Mouse (Mus musculus) embryonic facial prominence, embryonic 14.5 days (tissue): ENCODE results near the gene Tlx3. TPM values are rescaled to one million over a fixed set of nuclear protein-coding genes. Genes with fewer than 3 reads are reported as not detected.

Source experiments
- ATAC-seq: fragments of 200-750 bp; cut with Nextera tagmentation; 2 replicates; pipeline ENCODE4 v1.8.0; 2017; ENCODE audit warnings: low read depth, moderate number of reproducible peaks, moderate TSS enrichment
- DNase-seq: peaks from one replicate; pipeline ENCODE4 v3.0.0-alpha.2; 2015; ENCODE audit warnings: low spot score
- H3K27ac ChIP-seq: fragments of 300-500 bp; sonication (generic); replicated peaks from 2 replicates; pipeline ENCODE4 v1.5.1; 2014; ENCODE audit warnings: low read depth, mild to moderate bottlenecking, low read length, moderate library complexity
- H3K27me3 ChIP-seq: fragments of 300-500 bp; sonication (generic); replicated peaks from 2 replicates; pipeline ENCODE4 v1.6.1; 2014; ENCODE audit warnings: low read length; ENCODE audit not compliant: control insufficient read depth, insufficient read depth
- H3K36me3 ChIP-seq: fragments of 300-500 bp; sonication (generic); 2 replicates; pipeline ENCODE4 v1.6.1; 2014; ENCODE audit warnings: low read length, mixed read lengths; ENCODE audit not compliant: control insufficient read depth, insufficient read depth
- H3K4me1 ChIP-seq: fragments of 300-500 bp; sonication (generic); 2 replicates; pipeline ENCODE4 v1.6.1; 2014; ENCODE audit warnings: antibody characterized with exemption, low read length; ENCODE audit not compliant: control insufficient read depth, insufficient read depth
- H3K4me2 ChIP-seq: fragments of 300-500 bp; sonication (generic); 2 replicates; pipeline ENCODE4 v1.6.1; 2014; ENCODE audit warnings: low read depth, mild to moderate bottlenecking, low read length, moderate library complexity, mixed read lengths
- H3K4me3 ChIP-seq: fragments of 300-500 bp; sonication (generic); 2 replicates; pipeline ENCODE4 v1.5.1; 2014; ENCODE audit warnings: low read depth, mild to moderate bottlenecking, low read length
- H3K9ac ChIP-seq: fragments of 300-500 bp; sonication (generic); 2 replicates; pipeline ENCODE4 v1.6.1; 2014; ENCODE audit warnings: low read depth, mild to moderate bottlenecking, low read length, moderate library complexity, mixed read lengths
- H3K9me3 ChIP-seq: fragments of 300-500 bp; sonication (generic); 2 replicates; pipeline ENCODE4 v1.6.1; 2016; ENCODE audit warnings: low read length; ENCODE audit not compliant: control insufficient read depth
- WGBS: fragments of 180-500 bp; shearing (Covaris S2); extraction: QIAGEN DNeasy Blood & Tissue Kit; methylation state at CpG from one replicate; pipeline ENCODE4 v1.1.7; 2014; 5-methylcytosine and 5-hydroxymethylcytosine counted together
- polyA plus RNA-seq: library from polyadenylated mRNA; unstranded; fragments of >200 nt; fragmentation: Nextera tagmentation; extraction: Ambion mirVana; gene quantifications from 2 replicates; pipeline ENCODE4 v1.2.1, GENCODE M21; 2014

Tlx3 gene
- 1.8 and 1.9 TPM in 2 replicates for polyA plus RNA-seq

DNA sequence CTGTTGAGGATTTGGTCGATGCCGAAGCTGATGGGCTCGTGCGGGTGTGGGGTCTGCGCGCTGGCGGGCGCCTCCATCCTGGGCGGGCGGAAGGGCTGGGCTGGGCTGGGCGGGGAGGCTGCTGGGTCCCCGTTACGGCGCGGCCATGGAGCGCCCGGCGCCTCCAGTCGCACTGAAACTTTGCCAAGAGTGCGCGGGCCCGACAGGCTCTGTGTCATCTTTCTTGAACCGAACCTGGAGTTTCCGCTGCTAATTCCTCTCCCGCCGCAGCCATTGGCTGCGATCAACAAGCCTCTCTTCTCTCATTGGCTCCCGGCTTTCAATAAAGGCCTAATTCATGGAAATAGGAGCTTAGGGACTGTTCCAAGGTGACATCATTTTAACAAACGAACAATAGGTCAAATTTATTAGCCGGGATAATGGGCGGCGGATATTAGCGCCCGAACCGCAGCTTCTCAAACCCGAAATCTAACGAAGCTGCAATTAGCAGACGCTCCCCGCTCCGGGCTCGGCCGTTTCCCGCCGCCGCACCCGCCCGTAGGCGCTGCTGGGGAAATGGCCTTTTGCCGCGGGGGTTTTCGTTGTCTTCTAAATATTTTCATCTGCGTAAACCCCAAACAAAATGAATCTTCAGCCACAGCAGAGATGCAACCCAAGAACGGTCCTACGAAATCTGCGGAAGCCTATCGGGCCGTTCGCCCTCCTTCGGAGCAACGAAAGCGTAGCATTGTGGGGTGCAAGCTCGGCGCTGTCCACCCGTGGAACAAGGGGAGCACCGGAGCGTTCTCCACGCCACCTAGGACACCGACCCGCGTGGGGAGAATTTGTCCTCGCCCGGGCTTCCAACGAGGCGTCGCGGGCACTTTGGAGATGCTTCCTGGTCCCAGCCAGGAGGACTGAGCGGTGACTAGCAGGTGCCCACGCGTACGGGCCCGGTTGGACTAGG is at the start of gene Tlx3:
Tlx3 (minus strand) TSS at position 207 of the 946 bp plus-strand sequence.
- DNase-seq (peak; percentile 83), ATAC-seq (peak; percentile 65)
- H3K4me2 ChIP-seq = peak within 1 kb of the TSS; percentile 56
- no peaks in the 10 kb centered on the region for H3K36me3 ChIP-seq
- H3K4me1 ChIP-seq = peaks cover 18% of the 10 kb centered on the region
- under 1% methylated on average over 58 of the region's 81 CpGs for WGBS
- H3K9me3 ChIP-seq = no peaks in the 10 kb centered on the region
- peak within 1 kb of the TSS; percentile 35 for H3K4me3 ChIP-seq
- peak within 1 kb of the TSS; percentile 34; the same call in 1 of the 2 replicates for H3K9ac ChIP-seq
- H3K27me3 ChIP-seq = peaks cover 96% of the 10 kb centered on the region
- H3K27ac ChIP-seq = no peak within 1 kb of the TSS

DNA sequence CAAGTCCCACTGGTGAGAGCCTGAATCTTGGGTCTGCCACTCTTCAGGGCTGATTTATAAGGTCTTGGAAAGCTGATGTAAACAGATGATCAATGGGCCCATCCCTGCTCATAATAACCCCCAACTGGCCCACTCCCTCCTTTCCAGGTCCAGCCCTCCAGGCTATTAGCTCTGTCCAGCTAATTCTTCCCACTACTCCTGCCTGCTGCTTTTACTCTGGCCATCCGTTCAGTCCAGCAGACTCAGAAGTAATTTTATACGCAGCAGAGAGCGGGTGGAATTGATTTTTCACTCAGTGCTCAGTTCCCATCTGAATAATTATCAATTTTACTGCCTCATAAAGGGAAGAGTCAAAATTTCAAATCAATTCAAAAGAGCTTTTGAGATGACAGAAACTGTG is 36.9 kb upstream of the Tlx3 start:
- Histone ChIP-seq H3K36me3 (no peaks in the 10 kb centered on the region), H3K27ac (no peak overlapping the region), H3K4me3 (no peak overlapping the region), H3K4me1 (no peaks in the 10 kb centered on the region), H3K9me3 (no peaks in the 10 kb centered on the region), H3K4me2 (no peak overlapping the region), H3K9ac (no peak overlapping the region), H3K27me3 (no peaks in the 10 kb centered on the region)
- WGBS = 45% methylated on average over 3 of the region's 3 CpGs
- DNase-seq (no peak), ATAC-seq (no peak)

DNA sequence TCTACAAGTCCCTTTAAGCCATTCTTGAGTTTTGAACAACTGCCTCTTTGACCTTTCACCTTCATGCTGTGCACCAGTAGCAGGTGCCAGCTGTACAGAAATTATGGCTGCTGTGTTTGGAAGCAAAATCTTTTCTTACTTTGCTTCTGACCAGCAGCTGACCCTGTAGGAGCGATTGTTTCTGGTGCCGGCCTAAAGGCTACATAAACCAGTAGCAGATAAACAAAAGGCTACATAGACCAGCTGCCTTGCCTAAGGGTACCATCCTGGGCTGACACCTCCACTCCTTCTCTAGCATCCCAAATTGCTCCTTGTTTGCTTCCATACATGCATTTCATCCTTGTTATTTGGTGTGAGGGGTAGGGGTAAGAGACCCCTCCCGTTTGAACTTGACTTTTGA is 30.7 kb upstream of the Tlx3 start:
- H3K36me3 ChIP-seq = no peaks in the 10 kb centered on the region
- H3K27me3 ChIP-seq = no peaks in the 10 kb centered on the region
- no peak overlapping the region for H3K9ac ChIP-seq
- no peak for ATAC-seq
- H3K27ac ChIP-seq = no peak overlapping the region
- 56% methylated on average over 3 of the region's 3 CpGs for WGBS
- DNase-seq = no peak
- no peaks in the 10 kb centered on the region for H3K9me3 ChIP-seq
- H3K4me2 ChIP-seq = no peak overlapping the region
- H3K4me1 ChIP-seq = no peaks in the 10 kb centered on the region
- no peak overlapping the region for H3K4me3 ChIP-seq

DNA sequence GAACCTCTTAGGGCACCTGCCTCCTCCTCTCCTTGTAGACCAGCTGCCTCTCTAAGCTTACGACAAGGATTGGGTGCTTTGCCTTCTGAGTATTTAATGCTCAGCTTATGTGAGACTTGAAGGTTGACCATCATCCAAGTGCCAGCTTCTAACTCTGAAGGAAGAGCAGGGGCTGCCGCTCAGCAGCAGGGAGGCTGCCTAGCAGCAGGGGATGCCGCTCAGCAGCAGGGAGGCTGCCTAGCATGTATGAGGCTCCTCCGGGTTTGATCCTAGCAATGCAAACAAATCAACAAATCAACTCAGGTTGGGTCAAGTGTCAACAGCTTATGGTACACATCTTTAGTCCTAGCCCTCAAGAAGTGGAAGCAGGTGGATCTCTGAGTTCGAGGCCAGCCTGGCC is 28.7 kb upstream of the Tlx3 start:
- ATAC-seq (no peak), DNase-seq (no peak)
- WGBS = 64% methylated on average over 5 of the region's 5 CpGs
- no peak overlapping the region for H3K4me3 ChIP-seq
- H3K9ac ChIP-seq = no peak overlapping the region
- H3K4me1 ChIP-seq = no peaks in the 10 kb centered on the region
- no peaks in the 10 kb centered on the region for H3K27me3 ChIP-seq
- H3K36me3 ChIP-seq = no peaks in the 10 kb centered on the region
- H3K27ac ChIP-seq = no peak overlapping the region
- no peaks in the 10 kb centered on the region for H3K9me3 ChIP-seq
- no peak overlapping the region for H3K4me2 ChIP-seq

DNA sequence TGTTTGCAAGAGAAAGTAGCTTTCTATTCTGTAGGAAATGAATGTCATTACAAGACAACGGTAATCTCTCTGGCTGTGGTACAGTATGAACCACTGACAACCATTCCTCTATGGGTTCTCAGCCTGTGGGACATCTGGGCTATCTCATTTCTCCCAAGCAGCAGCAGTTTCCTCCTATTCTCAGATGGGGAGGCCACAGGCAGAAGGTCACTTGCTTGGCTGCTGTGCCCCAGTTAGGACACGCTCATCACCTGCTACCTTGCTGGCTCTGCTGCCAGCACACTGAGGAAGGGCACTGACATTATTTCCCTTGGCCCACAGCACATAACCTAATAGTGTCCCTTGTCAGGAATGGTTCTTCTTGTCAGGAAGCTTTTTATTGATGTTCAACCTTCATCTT is 24.8 kb upstream of the Tlx3 start:
- Histone ChIP-seq H3K36me3 (no peaks in the 10 kb centered on the region), H3K9ac (no peak overlapping the region), H3K27ac (no peak overlapping the region), H3K27me3 (no peaks in the 10 kb centered on the region), H3K4me1 (no peaks in the 10 kb centered on the region), H3K9me3 (no peaks in the 10 kb centered on the region), H3K4me3 (no peak overlapping the region), H3K4me2 (no peak overlapping the region)
- 82% methylated on average over 2 of the region's 2 CpGs for WGBS
- DNase-seq (no peak), ATAC-seq (no peak)

DNA sequence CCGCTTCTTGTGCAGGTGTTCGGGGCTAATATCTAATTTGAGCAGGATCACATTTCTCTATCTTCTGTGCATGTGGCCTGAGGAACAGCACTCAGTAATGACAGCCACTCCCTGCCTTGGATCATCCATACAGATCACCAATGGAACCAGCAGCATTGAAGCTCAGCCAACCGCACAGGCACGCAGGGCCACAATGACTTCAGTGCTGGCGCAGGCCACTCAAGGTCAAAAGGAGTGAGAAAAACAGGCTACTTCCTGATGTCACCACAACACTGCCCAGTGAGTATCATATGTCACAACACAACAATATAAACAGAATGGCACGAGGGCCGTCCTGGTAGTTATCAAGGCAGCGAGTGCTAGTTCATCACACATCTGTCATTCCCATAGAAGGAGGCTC is 23.1 kb upstream of the Tlx3 start:
- H3K27me3 ChIP-seq = no peaks in the 10 kb centered on the region
- H3K27ac ChIP-seq = no peak overlapping the region
- no peak overlapping the region for H3K4me3 ChIP-seq
- no peak overlapping the region for H3K9ac ChIP-seq
- H3K9me3 ChIP-seq = no peaks in the 10 kb centered on the region
- WGBS = 76% methylated on average over 8 of the region's 8 CpGs
- no peak overlapping the region for H3K4me2 ChIP-seq
- no peaks in the 10 kb centered on the region for H3K36me3 ChIP-seq
- H3K4me1 ChIP-seq = peaks cover 12% of the 10 kb centered on the region
- ATAC-seq (no peak), DNase-seq (no peak)

DNA sequence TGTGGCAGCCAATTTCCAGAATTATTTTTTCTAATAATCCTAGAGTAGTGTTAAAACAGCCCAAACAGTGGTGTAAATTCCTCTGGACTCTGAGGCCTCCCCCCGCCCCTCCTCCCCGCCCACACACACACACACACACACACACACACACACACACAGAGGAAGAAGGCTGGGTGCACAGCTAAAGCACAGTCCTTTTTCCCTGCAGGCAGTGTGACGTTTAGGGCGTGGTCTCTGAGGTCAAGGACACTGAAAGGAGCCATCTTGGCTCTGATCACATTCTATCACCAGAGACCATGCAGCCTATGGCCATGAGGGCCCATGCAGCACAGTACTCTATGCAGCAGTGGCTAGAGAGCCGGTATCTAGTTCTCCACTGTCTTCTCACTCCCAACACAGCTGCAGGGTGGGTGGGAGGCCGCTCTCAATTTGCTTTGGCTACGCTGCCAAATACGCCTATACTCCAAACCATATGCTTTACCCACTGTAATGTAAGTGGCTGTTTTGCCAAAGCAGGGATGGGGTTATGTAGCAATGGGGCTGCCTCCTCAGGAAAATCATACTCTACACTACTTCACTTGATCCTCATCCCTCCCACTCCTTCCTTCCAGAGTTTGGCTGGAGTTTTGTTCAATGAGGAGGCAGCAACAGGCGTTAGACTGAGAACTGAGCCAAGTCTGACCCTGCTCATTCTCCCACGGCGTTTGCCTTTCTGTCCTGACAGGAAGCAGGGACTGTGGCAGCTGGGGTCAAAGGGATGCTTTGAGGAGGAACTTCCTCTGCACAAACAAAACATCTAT is 18.4 kb upstream of the Tlx3 start:
- no peak overlapping the region for H3K4me3 ChIP-seq
- H3K27ac ChIP-seq = peak overlapping the region; percentile 33; the same call in 1 of the 2 replicates
- DNase-seq = peak; percentile 83
- no peaks in the 10 kb centered on the region for H3K27me3 ChIP-seq
- no peaks in the 10 kb centered on the region for H3K9me3 ChIP-seq
- peaks cover 14% of the 10 kb centered on the region for H3K4me1 ChIP-seq
- H3K9ac ChIP-seq = no peak overlapping the region
- ATAC-seq = peak; percentile 83
- H3K36me3 ChIP-seq = no peaks in the 10 kb centered on the region
- H3K4me2 ChIP-seq = no peak overlapping the region
- 37% methylated on average over 11 of the region's 11 CpGs for WGBS

DNA sequence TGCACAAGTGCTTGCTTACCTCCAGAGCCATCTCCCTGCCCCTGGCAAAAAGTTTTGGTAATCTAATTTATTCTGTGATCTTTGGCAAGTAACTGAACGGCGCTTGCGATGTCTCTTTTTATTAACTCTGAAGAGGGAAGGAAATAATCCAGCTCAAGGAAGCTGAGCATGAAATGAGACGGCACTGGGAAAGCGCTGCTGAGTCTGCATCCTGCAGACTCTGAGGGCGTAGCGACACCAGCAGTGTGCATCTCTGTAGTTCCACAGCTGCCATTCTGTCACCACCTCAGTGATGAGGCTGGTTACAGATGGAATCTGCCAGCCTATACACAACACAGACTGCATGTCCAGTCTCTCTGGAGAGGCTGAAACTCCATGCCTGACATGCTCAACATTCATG is 17.4 kb upstream of the Tlx3 start:
- Histone ChIP-seq H3K27me3 (no peaks in the 10 kb centered on the region), H3K9ac (no peak overlapping the region), H3K9me3 (no peaks in the 10 kb centered on the region), H3K4me3 (no peak overlapping the region), H3K27ac (no peak overlapping the region), H3K4me1 (peaks cover 14% of the 10 kb centered on the region), H3K36me3 (no peaks in the 10 kb centered on the region), H3K4me2 (no peak overlapping the region)
- ATAC-seq = no peak
- peak; percentile 39 for DNase-seq
- 52% methylated on average over 7 of the region's 7 CpGs for WGBS
